Mouse (Mus musculus) kidney, embryonic 16.5 days (tissue): ENCODE data around the gene Ctsz. TPM values are rescaled to one million over a fixed set of nuclear protein-coding genes. Genes with fewer than 3 reads are reported as not detected.

ENCODE experiments used
- ATAC-seq: fragments of 200-750 bp; cut with Nextera tagmentation; 2 replicates; pipeline ENCODE4 v1.8.0; 2017; ENCODE audit warnings: moderate TSS enrichment; ENCODE audit not compliant: low FRiP score, low TSS enrichment
- H3K27ac ChIP-seq: fragments of 300-500 bp; sonication (generic); 2 replicates; pipeline ENCODE4 v1.5.1; 2014; ENCODE audit warnings: low read length
- H3K27me3 ChIP-seq: fragments of 300-500 bp; sonication (generic); 2 replicates; pipeline ENCODE4 v1.6.1; 2014; ENCODE audit warnings: low read length, control low read depth, mixed read lengths; ENCODE audit not compliant: insufficient read depth
- H3K36me3 ChIP-seq: fragments of 300-500 bp; sonication (generic); 2 replicates; pipeline ENCODE4 v1.6.1; 2014; ENCODE audit warnings: low read length, control low read depth, mixed read lengths; ENCODE audit not compliant: insufficient read depth
- H3K4me1 ChIP-seq: fragments of 300-500 bp; sonication (generic); 2 replicates; pipeline ENCODE4 v1.6.1; 2014; ENCODE audit warnings: low read length, control low read depth, mixed read lengths; ENCODE audit not compliant: insufficient read depth
- H3K4me2 ChIP-seq: fragments of 300-500 bp; sonication (generic); replicated peaks from 2 replicates; pipeline ENCODE4 v1.6.1; 2014; ENCODE audit warnings: low read depth, low read length
- H3K4me3 ChIP-seq: fragments of 300-500 bp; sonication (generic); 2 replicates; pipeline ENCODE4 v1.5.1; 2014; ENCODE audit warnings: mild to moderate bottlenecking, low read length
- H3K9ac ChIP-seq: fragments of 300-500 bp; sonication (generic); replicated peaks from 2 replicates; pipeline ENCODE4 v1.6.1; 2014; ENCODE audit warnings: low read length
- H3K9me3 ChIP-seq: fragments of 300-500 bp; sonication (generic); 2 replicates; pipeline ENCODE4 v1.6.1; 2016; ENCODE audit warnings: low read length, control low read depth
- WGBS: fragments of 180-500 bp; shearing (Covaris S2); extraction: QIAGEN DNeasy Blood & Tissue Kit; methylation state at CpG from one replicate; pipeline ENCODE4 v1.1.7; 2014; 5-methylcytosine and 5-hydroxymethylcytosine counted together
- polyA plus RNA-seq: library from polyadenylated mRNA; unstranded; fragments of >200 nt; fragmentation: Nextera tagmentation; extraction: Ambion mirVana; gene quantifications from 2 replicates; pipeline ENCODE4 v1.2.1, GENCODE M21; 2015

The Ctsz gene
- polyA plus RNA-seq, 1 experiment from 2014 or later, result 173 TPM

DNA sequence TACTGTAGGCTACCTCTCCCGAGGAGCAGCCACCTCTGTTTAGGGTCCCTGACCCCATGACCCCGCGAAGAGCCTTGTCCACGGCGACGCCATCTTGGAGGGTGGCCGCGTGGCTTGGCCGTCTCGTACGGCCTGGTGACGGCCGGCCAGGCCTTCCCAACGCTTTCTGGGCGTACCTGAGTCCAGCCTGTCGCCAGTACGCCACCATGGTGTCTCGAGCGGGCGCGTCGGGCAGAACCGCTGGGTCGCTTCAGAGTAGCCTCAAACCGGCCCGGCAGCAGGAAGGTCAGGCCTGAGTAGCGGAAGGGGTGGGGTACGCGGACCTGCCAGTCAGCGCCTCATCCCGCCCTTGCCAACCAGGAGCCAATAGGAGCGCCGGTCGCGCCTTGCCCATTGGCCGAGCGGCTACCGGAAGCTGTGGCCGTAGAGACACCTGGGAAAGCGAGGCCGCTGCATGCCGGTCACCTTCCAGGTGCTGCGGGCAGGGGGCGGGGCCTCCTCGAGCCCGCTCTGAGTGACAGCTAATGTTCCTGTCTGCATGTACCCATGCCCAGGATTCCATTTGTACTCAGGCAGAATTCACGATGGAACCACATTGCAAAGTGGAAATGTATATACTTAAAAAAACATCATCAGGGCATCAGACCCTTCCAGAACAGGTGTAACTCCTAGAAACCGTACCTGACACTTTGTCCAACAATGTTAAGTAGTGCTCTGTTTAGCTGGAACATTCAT lies 25.1 kb upstream of the Ctsz start, which contains the start of gene Atp5e:
Gene Atp5e, minus strand, starts transcription at position 317 of the 735 bp plus-strand sequence.
- Histone ChIP-seq H3K9ac (peak within 1 kb of the TSS; percentile 91), H3K9me3 (no peaks in the 10 kb centered on the region), H3K4me1 (peaks cover 10% of the 10 kb centered on the region), H3K4me3 (peak within 1 kb of the TSS; percentile 76), H3K36me3 (peaks cover 47% of the 10 kb centered on the region), H3K27ac (peak within 1 kb of the TSS; percentile 76), H3K27me3 (no peaks in the 10 kb centered on the region), H3K4me2 (peak within 1 kb of the TSS; percentile 77)
- peak; percentile 100 for ATAC-seq
- 2% methylated on average over 48 of the region's 48 CpGs for WGBS

DNA sequence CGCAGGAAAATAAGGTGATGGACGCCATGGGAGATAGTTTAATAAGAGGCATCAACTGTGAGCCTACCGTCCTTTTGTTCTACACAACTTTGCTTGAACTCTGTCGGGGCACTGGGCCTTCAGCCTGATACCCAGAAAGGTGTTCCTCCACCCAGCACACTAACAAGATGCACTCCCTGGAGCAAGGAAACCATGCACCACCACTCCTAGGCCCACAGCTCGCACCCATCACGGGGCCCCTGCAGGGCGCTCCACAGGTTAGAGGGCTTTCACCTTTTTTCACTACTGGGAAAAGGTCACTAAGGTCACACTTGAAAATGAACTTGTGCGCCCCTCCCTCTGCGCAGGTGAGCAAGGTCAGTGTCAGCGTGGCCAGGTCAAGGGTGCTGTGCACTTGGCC lies 24.5 kb upstream of the Ctsz start:
- 38% methylated on average over 10 of the region's 10 CpGs for WGBS
- Histone ChIP-seq H3K4me3 (peak overlapping the region; percentile 76), H3K9me3 (no peaks in the 10 kb centered on the region), H3K27me3 (no peaks in the 10 kb centered on the region), H3K4me2 (peak overlapping the region; percentile 77), H3K36me3 (peaks cover 47% of the 10 kb centered on the region), H3K4me1 (peaks cover 10% of the 10 kb centered on the region), H3K9ac (peak overlapping the region; percentile 91), H3K27ac (peak overlapping the region; percentile 76)
- ATAC-seq, result peak; percentile 53

DNA sequence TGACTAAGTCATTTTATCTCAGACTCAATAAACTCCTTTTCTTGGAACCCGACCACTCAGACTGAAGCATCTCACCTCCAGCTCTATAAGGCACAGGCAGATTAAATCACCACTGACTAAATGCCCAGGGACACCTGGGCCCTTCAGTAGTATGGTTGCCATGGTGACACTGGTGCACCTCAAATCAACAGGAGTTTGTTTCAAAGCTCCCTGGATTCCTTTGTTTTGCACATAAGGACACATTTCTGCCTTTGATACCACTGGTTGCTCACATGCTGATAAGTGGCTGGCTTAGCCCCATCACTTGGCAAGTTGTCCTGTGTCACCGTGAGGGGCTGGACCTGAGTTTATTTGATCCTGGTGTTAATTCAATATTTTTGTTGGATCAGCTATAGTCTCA lies 20.5 kb upstream of the Ctsz start:
- Histone ChIP-seq H3K9me3 (no peaks in the 10 kb centered on the region), H3K27ac (no peak overlapping the region), H3K9ac (no peak overlapping the region), H3K4me1 (peaks cover 10% of the 10 kb centered on the region), H3K4me3 (no peak overlapping the region), H3K4me2 (no peak overlapping the region), H3K27me3 (no peaks in the 10 kb centered on the region), H3K36me3 (peaks cover 27% of the 10 kb centered on the region)
- ATAC-seq, result no peak
- WGBS, result 61% methylated on average over 2 of the region's 2 CpGs

GRCm38 (mm10) chr2:174453681-174454080 lies 14.8 kb upstream of the Ctsz start:
- Histone ChIP-seq H3K9me3 (no peaks in the 10 kb centered on the region), H3K36me3 (no peaks in the 10 kb centered on the region), H3K9ac (no peak overlapping the region), H3K4me3 (no peak overlapping the region), H3K4me1 (no peaks in the 10 kb centered on the region), H3K27ac (no peak overlapping the region), H3K27me3 (no peaks in the 10 kb centered on the region), H3K4me2 (no peak overlapping the region)
- 74% methylated on average over 7 of the region's 7 CpGs for WGBS
- no peak for ATAC-seq

DNA sequence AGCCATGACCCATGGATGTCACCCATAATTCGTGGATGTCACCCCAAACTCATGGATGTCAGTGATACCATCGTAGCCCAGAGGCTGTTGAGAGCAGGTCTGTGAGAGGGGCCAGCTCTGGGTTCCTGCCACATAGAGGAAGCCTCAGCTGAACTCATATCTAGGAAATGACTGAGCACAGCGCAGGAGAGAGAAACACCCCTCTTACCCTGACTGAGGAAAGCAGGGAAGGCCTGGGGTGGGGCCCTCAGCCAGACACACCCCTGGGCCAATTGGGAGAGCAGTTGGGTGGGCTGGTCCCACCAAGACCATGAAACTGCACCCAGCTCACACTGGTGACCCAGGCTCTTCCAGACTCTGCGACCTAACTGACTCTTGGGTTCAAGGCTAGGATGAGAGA lies 11.5 kb upstream of the Ctsz start, which contains the start of gene Tubb1:
Gene Tubb1, plus strand, starts transcription at position 343 of the 400 bp plus-strand sequence.
- 73% methylated on average over 4 of the region's 4 CpGs for WGBS

DNA sequence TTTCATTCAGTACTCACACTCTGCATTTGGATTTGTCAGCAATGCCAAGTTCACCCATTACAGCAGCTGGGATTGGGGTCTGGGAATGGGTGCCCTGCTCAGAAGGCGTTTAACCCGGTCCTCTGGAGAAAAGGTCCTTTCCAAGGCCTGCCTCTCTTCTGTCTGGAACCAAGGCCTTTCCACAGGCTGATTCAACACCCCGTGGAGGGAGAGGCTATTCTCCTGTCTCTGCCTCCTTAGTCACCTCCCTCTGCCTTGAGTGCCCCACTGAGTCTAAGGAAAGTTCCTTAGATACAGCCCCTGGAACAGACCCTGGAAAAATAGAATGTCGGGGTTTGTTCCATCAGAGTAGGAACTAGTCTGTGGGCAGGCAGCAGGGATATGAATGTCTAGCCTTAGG lies 9.6 kb upstream of the Ctsz start:
- no peaks in the 10 kb centered on the region for H3K27me3 ChIP-seq
- H3K9ac ChIP-seq, result no peak overlapping the region
- H3K4me3 ChIP-seq, result no peak overlapping the region
- no peaks in the 10 kb centered on the region; the same call in 1 of the 2 replicates for H3K4me1 ChIP-seq
- no peak overlapping the region for H3K4me2 ChIP-seq
- no peak overlapping the region for H3K27ac ChIP-seq
- no peaks in the 10 kb centered on the region for H3K9me3 ChIP-seq
- H3K36me3 ChIP-seq, result no peaks in the 10 kb centered on the region
- 85% methylated on average over 4 of the region's 4 CpGs for WGBS
- ATAC-seq, result no peak

More for the DNA sequence above, 11.5 kb upstream of the Ctsz start, which contains the start of gene Tubb1:
- Histone ChIP-seq H3K4me1 (no peaks in the 10 kb centered on the region; the same call in 1 of the 2 replicates), H3K4me2 (no peak within 1 kb of the TSS), H3K9me3 (no peaks in the 10 kb centered on the region), H3K9ac (no peak within 1 kb of the TSS), H3K27me3 (no peaks in the 10 kb centered on the region), H3K4me3 (no peak within 1 kb of the TSS), H3K27ac (no peak within 1 kb of the TSS), H3K36me3 (no peaks in the 10 kb centered on the region)
- ATAC-seq, result no peak

- H3K4me3 ChIP-seq, result no peak overlapping the region
- ATAC-seq, result no peak
- no peak overlapping the region for H3K4me2 ChIP-seq
- H3K36me3 ChIP-seq, result no peaks in the 10 kb centered on the region
- no peak overlapping the region for H3K27ac ChIP-seq
- H3K4me1 ChIP-seq, result peaks cover 6% of the 10 kb centered on the region; the same call in 1 of the 2 replicates
- 70% methylated on average over 8 of the region's 8 CpGs for WGBS
- H3K9me3 ChIP-seq, result no peaks in the 10 kb centered on the region
- no peak overlapping the region for H3K9ac ChIP-seq
- H3K27me3 ChIP-seq, result no peaks in the 10 kb centered on the region
Observed at GRCm38 (mm10) chr2:174446905-174447304, 8.1 kb upstream of the Ctsz start.

DNA sequence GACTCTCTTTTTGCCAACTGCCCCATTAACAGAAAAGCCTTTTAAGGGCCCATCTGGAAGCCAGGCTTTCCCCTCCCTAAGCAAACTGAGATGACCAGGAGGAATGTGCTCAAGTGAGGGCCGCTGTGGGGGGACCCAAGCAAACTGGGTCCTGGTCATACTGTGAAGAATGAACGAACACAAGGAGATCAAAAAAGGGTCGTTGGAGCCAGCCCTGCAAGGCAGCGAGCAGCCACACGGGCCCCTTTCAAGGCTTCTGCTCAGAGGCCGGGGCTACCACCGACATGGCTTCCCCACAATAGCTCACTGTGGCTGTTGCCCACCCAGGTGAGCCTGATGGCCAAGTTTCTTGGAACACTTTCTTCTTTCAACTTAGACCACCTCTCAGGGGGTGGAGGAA lies 7.7 kb upstream of the Ctsz start:
- no peak overlapping the region for H3K9ac ChIP-seq
- H3K27ac ChIP-seq, result no peak overlapping the region
- H3K4me3 ChIP-seq, result no peak overlapping the region
- H3K4me1 ChIP-seq, result peaks cover 6% of the 10 kb centered on the region; the same call in 1 of the 2 replicates
- H3K4me2 ChIP-seq, result no peak overlapping the region
- no peaks in the 10 kb centered on the region for H3K9me3 ChIP-seq
- no peaks in the 10 kb centered on the region for H3K36me3 ChIP-seq
- 53% methylated on average over 7 of the region's 7 CpGs for WGBS
- no peak for ATAC-seq
- no peaks in the 10 kb centered on the region for H3K27me3 ChIP-seq

- peaks cover 6% of the 10 kb centered on the region; the same call in 1 of the 2 replicates for H3K4me1 ChIP-seq
- H3K4me3 ChIP-seq, result no peak overlapping the region
- ATAC-seq, result no peak
- no peak overlapping the region for H3K9ac ChIP-seq
- 80% methylated on average over 6 of the region's 6 CpGs for WGBS
- no peak overlapping the region for H3K4me2 ChIP-seq
- no peaks in the 10 kb centered on the region for H3K27me3 ChIP-seq
- no peaks in the 10 kb centered on the region for H3K9me3 ChIP-seq
- H3K27ac ChIP-seq, result no peak overlapping the region
- H3K36me3 ChIP-seq, result no peaks in the 10 kb centered on the region
Observed at GRCm38 (mm10) chr2:174445018-174445417, 6.2 kb upstream of the Ctsz start.

- no peak for ATAC-seq
- Histone ChIP-seq H3K9me3 (no peaks in the 10 kb centered on the region), H3K36me3 (no peaks in the 10 kb centered on the region), H3K4me1 (peaks cover 6% of the 10 kb centered on the region; the same call in 1 of the 2 replicates), H3K27ac (no peak overlapping the region), H3K27me3 (no peaks in the 10 kb centered on the region), H3K4me2 (no peak overlapping the region), H3K9ac (no peak overlapping the region), H3K4me3 (no peak overlapping the region)
- WGBS, result 85% methylated on average over 7 of the region's 7 CpGs
Observed at GRCm38 (mm10) chr2:174444359-174444758, 5.5 kb upstream of the Ctsz start.
